Mouse (Mus musculus) urinary bladder, postnatal 36 days (tissue): ENCODE measurements around the gene Gak.

Source experiments
- DNase-seq, 2 experiments: peaks; one replicate each; pipeline ENCODE4 v3.0.0; 2022; ENCODE audit warnings: low spot score in 2 of 2, mixed read lengths in 1 of 2

Gak gene

DNA sequence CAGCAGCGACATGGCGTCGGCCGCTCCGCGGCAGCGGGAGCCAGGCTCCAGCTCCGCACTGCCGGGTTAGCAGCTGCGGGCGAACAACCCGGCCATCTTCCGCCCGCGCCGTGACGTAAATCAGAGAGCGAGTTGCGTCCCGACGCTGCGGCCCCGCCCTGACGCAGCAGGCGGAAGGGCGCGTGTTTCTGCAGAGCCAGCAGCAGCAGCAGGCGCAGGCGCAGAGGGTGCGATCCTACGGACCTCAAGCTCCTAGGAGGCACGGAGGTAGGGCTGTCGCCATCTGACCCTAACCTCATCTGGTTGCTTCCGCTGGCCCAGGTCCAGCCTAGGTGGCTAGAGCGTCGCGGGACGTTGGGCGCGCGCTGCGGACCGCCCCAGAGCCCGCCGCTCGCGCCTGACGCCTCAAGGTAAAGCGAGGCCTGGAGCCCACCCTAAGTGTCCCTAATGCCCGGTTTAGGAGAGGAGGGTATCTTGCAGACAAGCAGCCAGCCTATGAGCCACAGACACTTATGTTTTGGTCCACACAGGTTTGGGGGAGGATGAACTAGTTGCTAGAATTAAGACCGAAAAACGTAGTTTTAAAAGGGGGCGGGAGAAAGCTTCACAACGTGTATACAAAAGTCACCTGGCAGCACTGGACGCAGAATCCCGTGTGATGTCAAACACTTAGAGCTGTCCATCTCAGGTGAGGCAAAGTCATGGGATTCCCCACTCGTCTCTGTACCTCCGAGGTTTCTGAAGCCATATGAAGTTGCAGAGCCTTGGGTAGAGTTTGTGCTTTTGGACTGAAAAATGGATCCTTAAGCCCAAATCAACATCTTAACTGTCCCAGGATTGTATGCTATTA, at the start of gene Gak, which contains the start of gene Tmem175:
Gene Gak (minus strand): TSS at position 122 of the 850 bp plus-strand sequence.
Gene Tmem175 (plus strand): TSS at position 137 of the 850 bp plus-strand sequence.
- DNase-seq = peak; percentile 87 to 90

GRCm38 (mm10) chr5:108678296-108678854, 48.8 kb upstream of the Gak start:
- no peak for DNase-seq

GRCm38 (mm10) chr5:108677605-108678295, 48.2 kb upstream of the Gak start:
- no peak for DNase-seq

DNA sequence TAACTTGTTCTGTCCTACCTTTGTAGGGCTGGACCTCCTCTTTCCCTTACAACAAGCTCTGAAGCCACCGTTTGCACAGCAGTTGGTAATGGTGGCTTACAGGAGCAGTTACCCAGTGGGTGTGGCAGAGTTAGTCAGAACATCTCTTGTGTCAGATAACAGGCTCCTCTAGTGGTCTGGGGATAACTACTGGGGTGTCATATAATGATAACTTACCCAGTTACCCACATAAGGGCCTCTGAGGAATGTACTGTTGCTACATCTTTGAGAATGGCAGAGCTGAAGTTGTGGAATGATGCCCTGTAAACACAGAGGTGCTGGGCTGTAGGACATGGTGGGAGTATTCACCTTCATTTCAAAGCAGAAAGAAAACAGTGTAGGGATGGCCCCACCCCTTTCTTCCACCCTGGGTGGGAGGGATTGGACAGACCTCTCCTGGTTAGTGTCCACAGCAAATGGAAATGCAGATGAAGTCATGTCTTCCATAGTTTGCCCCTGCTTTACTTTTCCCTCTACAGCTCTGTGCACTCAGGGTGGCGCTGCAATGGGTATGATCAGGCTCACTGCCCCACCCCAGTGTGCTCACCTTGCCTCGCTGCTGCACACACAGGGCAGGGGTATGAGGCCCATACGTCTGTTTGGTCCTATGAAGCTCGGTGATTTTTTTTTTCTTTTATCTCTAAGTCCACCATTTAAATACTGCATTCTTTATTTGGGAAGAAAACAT, 47.4 kb upstream of the Gak start:
- no peak for DNase-seq

DNA sequence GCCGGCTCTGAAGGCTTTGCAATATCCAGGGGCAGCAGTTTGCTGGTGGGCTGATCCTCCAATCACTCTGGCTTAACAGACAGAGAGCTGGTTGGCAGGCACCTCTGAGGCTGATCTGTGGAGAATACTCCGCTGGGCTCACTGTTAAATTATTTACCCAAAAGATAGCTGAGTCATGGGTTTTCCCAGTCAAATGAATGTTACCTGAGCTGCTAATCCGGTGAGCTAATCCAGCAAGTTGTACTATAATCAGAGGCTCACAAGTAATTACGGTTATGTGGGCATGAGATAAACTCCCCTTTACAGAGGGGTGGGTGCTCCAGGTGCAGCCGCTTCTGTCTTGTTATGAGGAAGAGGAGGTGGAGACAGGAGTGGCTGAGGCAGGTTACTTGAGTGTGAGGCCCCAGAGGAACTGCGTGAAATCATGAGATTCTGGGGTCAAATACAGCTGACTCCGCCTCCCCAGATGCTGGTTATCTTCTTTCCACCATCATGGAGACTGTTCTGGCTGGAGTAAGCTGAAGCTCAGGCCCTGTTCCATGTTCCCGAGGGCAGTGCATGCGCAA, 45.8 kb upstream of the Gak start, which contains the start of gene Slc26a1:
Gene Slc26a1 (minus strand): TSS at position 319 of the 566 bp plus-strand sequence.
- DNase-seq = no peak

GRCm38 (mm10) chr5:108674624-108675023, 45.1 kb upstream of the Gak start:
- DNase-seq = no peak

GRCm38 (mm10) chr5:108671757-108672156, 42.2 kb upstream of the Gak start:
- DNase-seq = no peak

DNA sequence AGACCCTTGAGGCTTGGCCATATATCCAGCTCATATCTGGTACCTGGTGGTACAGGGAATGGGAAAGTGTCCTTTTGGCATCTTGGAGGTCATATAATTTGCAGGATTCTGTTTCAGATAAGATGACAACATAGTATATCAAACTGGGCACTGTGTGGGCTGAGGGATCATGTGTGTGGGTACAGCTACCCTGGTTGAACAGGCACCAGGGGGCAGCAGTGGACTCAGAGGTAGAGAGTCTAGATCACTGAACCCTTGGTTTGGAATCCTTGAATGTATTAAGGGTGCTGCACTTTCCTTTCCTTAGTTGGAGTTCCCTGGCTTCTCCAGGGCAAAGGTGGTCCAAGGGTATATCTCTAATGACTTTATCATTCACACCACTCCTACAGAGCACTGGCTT, 41.2 kb upstream of the Gak start:
- DNase-seq = peak in 1 of 2 experiments; percentile 29

DNA sequence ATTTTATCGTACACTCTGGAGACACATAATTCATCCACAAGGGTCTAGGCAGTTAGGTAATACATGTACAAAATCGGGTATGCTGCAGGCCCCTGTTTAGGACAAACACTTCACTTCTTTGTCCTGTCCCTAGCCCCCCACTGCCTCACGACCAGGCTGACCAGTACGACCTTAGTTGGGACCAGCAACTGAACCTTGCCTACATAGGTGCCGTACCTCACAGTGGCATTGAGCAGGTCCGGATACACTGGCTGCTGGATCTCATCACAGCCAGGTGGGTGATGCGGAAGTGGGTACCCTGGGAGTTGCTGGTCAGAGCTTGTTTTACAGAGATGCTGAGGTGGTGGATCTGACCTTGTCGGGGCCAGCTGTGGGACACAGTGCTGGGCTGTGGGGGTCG, 40.4 kb upstream of the Gak start:
- no peak for DNase-seq

- peak; percentile 85 to 91 for DNase-seq
These were observed 39.7 kb upstream of the Gak start, which contains the start of gene Dgkq for GRCm38 (mm10) chr5:108668977-108669936. Gene Dgkq, minus strand, starts transcription at chr5:108669672.

DNA sequence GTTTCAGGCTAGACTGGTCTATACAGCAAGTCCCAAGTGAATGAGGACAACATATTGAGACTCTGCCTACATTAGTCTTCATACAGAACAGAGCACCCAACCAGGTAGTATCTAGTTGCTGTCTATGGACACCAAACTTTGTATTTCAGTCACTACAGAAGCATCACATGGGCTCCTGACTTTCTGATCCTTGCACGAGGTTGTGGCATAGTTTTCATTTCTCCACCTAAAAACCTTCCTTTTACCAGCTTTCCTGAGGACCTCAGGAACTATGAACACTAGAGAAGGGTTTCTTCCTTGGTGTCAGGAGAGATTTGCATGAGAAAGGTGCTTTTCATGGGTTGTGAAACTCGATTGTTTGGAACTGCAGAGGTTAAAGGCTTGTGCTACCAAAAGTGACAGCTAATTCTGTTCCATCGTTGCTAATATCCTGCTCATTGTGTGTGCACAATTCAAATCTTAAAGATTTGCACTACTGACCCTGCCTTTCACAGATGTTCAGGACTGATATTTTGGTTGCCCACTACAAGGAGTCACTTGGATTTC, 38.9 kb upstream of the Gak start:
- DNase-seq = no peak

DNA sequence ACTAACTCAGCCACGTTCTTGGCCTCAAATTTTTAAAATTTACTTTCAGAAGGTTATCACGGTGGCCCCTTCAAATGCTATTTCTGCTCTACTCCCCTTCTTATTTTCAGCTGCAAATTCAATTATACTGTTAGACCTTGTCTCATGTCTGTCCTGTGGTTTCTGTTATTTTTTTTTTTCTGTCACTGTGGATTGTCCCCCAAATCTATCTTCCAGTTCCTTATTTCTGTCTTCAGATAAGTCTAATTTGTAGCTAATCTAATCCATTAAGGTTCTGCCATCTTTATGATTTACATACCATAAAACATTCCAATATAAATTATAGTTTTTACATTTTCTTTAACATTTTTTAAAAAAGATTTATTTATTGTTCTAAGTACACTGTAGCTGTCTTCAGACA, 37.8 kb upstream of the Gak start:
- no peak for DNase-seq

DNA sequence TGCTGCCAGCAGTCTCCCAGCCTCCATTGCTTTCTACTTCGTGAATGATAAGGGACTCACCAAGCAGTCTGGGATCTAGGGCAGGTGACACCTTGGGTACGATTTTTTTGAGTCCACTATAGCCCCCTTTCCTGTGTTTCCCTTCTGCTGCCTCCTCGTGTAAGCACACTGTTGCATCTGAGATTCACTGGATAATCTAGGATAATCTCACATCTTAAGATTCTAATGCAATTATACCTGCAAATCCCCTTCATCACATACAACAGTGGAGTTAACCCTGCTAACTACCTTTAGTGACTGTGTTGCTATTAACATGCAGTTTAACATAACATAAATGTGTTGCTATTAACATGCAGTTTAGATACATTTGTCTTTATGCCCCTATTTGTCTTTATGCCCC, 35.5 kb upstream of the Gak start:
- no peak for DNase-seq

DNA sequence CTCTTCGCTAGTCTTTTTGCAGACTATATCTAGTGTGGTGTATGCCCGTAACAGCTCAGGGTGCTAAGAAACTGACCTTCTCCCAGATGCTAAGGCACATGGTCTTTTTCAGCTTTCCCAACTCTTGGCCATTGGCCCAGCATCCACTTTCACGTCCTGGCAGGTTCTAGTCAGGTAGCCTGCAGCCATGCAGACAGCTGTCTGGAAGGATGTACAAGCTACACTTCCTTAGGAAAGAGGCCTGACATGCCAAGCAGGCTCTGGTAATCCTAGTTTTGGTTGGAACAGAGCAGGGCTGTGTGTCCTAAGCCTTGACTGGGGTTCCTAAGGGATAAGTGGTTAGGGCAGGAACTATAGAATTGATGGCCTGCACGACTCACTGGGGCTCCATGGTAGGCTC, 33.2 kb upstream of the Gak start:
- DNase-seq = no peak

DNA sequence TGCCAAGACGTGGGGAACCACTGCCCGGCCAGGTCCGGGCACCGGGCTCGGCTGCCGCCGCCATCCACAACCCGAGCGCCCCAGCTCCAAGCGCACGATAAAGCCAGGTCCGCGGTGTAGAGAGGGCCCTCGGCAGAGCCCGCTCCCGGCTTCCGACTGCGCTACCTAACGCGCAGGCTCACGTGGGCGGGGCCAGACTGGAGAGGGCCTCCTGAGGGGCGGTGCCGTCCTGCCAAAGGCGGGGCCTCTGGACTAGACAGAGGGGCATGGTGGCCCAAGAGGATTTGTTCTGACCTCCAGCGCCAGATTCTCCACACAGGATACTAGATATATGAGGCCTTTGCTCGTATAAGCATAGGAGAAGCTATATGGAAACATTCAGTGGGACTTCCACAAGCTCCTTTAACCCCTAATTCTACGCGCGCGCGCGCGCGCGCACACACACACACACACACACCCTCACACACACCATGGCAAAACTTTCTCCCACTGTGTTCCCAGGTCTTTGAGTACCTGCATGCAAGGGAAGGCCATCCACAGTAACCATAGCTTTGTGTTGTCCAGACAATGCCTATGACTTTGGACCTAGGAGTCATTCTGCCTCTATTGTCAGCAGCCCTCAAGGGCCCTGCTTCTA, 31.2 kb upstream of the Gak start:
- DNase-seq = peak; percentile 89 to 91

DNA sequence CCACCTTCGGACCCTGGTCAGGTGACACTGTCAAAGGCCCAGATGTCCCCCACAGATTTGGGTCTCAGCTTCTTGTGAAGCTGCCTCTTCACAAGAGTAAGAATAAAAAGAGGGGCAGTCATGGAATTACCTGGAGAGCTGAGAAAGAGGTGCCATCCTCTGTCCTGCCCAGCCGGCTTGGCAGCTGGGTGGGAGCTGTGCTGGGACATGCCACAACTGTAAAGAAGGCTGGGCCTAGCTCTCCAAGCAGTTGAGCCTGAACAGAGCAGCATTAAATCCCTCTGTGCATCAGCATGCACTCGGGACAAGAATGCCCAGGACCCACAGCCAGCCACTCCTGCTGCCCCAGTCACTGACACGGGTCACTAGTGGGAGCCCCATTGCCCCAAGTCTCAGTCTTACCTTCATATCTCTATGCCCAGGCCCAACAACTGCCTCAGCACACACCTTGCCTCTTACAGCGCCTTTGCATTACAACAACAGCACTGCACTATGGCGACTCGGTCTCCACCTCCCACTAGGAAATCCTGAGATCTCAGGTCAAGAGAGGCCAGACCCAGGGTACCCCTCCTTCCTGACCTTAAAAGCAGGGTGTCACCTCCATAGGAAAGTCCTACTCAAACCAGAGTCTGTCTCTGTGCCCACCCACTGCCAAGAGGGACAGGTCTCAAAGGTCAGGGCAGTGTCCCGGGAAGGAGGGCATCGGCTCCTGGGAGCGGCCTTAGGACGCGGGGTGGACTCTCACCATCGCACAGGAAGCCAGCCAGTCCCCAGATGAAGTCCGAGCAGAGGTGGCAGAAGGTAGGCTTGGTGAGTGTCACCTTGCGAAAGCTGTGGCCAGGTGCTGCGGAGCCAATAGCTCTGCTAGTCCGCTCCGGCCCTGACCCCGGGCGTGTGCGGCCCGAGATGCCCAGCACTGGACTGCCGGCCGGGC, 30.4 kb upstream of the Gak start, which contains the start of gene Idua:
Gene Idua (plus strand): TSS at position 634 of the 934 bp plus-strand sequence.
- DNase-seq = peak in 1 of 2 experiments; percentile 18

DNA sequence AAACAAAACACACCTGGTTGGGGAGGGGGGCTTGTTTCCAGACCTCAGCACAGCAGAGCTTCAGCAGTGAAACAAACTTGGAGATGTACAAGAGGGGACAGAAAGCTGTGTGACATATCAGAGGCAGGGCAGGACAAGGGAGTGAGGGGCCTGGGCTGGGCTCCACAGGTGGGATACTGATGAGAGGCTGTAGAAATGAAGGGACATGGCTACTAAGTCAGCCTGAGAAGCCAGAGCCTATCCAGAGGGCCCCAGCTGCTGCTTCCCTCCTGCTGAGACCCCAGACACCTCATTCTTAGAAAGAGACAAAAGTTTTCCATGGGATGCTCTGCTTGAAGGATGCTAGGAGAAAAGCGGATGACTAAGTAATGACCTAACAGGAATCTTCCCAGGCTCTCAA, 29.1 kb upstream of the Gak start:
- no peak for DNase-seq

DNA sequence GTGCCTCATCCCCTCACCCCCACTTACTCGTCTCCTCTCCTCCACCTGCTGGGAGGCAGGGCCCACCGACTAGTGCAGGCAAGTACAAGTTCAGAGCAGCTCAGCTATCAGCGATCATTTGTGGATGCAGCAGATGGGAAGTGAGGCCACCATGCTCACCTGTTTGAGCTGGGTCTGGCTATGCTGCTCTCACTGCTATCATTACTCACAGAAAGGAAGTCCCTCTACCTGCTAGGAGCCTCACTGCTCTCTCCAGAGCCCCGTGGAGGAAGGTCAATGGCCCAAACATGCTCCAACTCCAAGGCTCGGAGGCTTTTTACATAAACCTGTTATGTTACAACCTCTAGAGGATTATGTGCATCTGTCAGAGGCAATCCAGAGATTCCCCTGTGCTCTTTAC, 27.9 kb upstream of the Gak start:
- DNase-seq = no peak
